Mouse (Mus musculus): ENCODE data around the gene Lrrc49.
A peak's percentile ranks its signal among the peaks of the same experiment; 100 is the strongest.

The Lrrc49 gene

GRCm38 (mm10) chr9:60687891-60688324 is at the start of gene Lrrc49:
Gene Lrrc49, minus strand, starts transcription at chr9:60688158.
- peak; percentile 84 for DNase-seq (ENCODE audit: low spot score)

- DNase-seq (ENCODE audit: low spot score), result no peak
These were observed 46.4 kb upstream of the Lrrc49 start for GRCm38 (mm10) chr9:60734321-60734720.

- no peak for DNase-seq (ENCODE audit: low spot score)
These were observed 37.0 kb upstream of the Lrrc49 start for GRCm38 (mm10) chr9:60724968-60725367.

- DNase-seq (ENCODE audit: low spot score), result no peak
These were observed 31.7 kb upstream of the Lrrc49 start for GRCm38 (mm10) chr9:60719687-60720086.

- no peak for DNase-seq (ENCODE audit: low spot score)
These were observed 30.3 kb upstream of the Lrrc49 start for GRCm38 (mm10) chr9:60718284-60718683.

GRCm38 (mm10) chr9:60715828-60716227 is 27.9 kb upstream of the Lrrc49 start:
- DNase-seq (ENCODE audit: low spot score), result no peak

GRCm38 (mm10) chr9:60715271-60715670 is 27.3 kb upstream of the Lrrc49 start:
- no peak for DNase-seq (ENCODE audit: low spot score)

- DNase-seq (ENCODE audit: low spot score), result no peak
These were observed 26.2 kb upstream of the Lrrc49 start for GRCm38 (mm10) chr9:60714191-60714590.

- no peak for DNase-seq (ENCODE audit: low spot score)
These were observed 25.7 kb upstream of the Lrrc49 start for GRCm38 (mm10) chr9:60713616-60714015.

- DNase-seq (ENCODE audit: low spot score), result no peak
These were observed 25.0 kb upstream of the Lrrc49 start, which contains the start of gene Larp6 for GRCm38 (mm10) chr9:60712771-60713541. Gene Larp6, plus strand, starts transcription at chr9:60712989.

GRCm38 (mm10) chr9:60712011-60712410 is 24.1 kb upstream of the Lrrc49 start:
- DNase-seq (ENCODE audit: low spot score), result no peak

GRCm38 (mm10) chr9:60709721-60710120 is 21.8 kb upstream of the Lrrc49 start:
- no peak for DNase-seq (ENCODE audit: low spot score)

- no peak for DNase-seq (ENCODE audit: low spot score)
These were observed 20.6 kb upstream of the Lrrc49 start for GRCm38 (mm10) chr9:60708606-60709005.

- no peak for DNase-seq (ENCODE audit: low spot score)
These were observed 19.6 kb upstream of the Lrrc49 start for GRCm38 (mm10) chr9:60707594-60707993.

GRCm38 (mm10) chr9:60699581-60700231 is 11.7 kb upstream of the Lrrc49 start:
- DNase-seq (ENCODE audit: low spot score), result no peak

- no peak for DNase-seq (ENCODE audit: low spot score)
These were observed 8.5 kb upstream of the Lrrc49 start for GRCm38 (mm10) chr9:60696271-60696985.

GRCm38 (mm10) chr9:60693986-60694385 is 6.0 kb upstream of the Lrrc49 start:
- no peak for DNase-seq (ENCODE audit: low spot score)

GRCm38 (mm10) chr9:60692624-60693023 is 4.7 kb upstream of the Lrrc49 start:
- no peak for DNase-seq (ENCODE audit: low spot score)

- DNase-seq (ENCODE audit: low spot score), result no peak
These were observed 543 bp downstream of the Lrrc49 start for GRCm38 (mm10) chr9:60687415-60687814.

GRCm38 (mm10) chr9:60682753-60683152 is 5.2 kb downstream of the Lrrc49 start:
- DNase-seq (ENCODE audit: low spot score), result no peak

GRCm38 (mm10) chr9:60681005-60681404 is 7.0 kb downstream of the Lrrc49 start:
- no peak for DNase-seq (ENCODE audit: low spot score)

- no peak for DNase-seq (ENCODE audit: low spot score)
These were observed 9.0 kb downstream of the Lrrc49 start for GRCm38 (mm10) chr9:60678913-60679312.

GRCm38 (mm10) chr9:60676429-60676828 is 11.5 kb downstream of the Lrrc49 start:
- no peak for DNase-seq (ENCODE audit: low spot score)
